Mouse (Mus musculus) bone marrow, adult 2 months (tissue): ENCODE measurements around the gene Mcm6.

Source experiments
- CTCF ChIP-seq: fragments of 200-500 bp; IDR thresholded peaks from 2 replicates; pipeline ENCODE4 v1.5.1; 2011; ENCODE audit warnings: low read length, control low read depth; ENCODE audit not compliant: control insufficient read depth, insufficient read depth
- POLR2A ChIP-seq: fragments of 200-500 bp; IDR thresholded peaks from 2 replicates; pipeline ENCODE4 v1.6.1; 2011; ENCODE audit warnings: low read depth, mild to moderate bottlenecking, control low read depth, low read length, borderline replicate concordance; ENCODE audit not compliant: control insufficient read depth

DNA sequence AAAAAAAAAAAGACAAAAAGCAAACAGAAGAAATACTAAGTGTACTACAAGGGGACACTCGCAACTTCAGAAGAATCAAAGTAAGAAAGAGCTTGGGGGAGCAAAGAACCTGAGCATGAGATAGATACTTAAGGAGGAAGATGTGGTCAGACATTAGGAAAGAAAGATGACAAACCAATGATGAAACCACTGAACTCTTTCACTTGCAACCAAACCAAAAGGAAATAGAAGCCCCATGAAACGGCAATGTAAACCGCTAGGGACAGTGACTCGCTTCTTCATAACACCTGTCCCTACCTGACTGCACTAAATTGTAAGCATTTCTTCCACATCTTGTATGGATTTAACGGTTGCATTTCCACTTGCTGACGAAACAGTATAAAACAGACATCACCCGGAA is 27.0 kb upstream of the Mcm6 start:
- no peak for TF ChIP-seq CTCF
- no peak for TF ChIP-seq POLR2A
